Mouse (Mus musculus) lung, postnatal 0 days (tissue): ENCODE data around the gene Arel1.

Source experiments
- CTCF ChIP-seq: IDR thresholded peaks from 2 replicates; pipeline ENCODE4 v1.5.1; 2016; ENCODE audit warnings: antibody characterized with exemption, mild to moderate bottlenecking
- EP300 ChIP-seq: IDR thresholded peaks from 2 replicates; pipeline ENCODE4 v1.6.1; 2016; ENCODE audit warnings: antibody characterized with exemption, mild to moderate bottlenecking, control low read depth

DNA sequence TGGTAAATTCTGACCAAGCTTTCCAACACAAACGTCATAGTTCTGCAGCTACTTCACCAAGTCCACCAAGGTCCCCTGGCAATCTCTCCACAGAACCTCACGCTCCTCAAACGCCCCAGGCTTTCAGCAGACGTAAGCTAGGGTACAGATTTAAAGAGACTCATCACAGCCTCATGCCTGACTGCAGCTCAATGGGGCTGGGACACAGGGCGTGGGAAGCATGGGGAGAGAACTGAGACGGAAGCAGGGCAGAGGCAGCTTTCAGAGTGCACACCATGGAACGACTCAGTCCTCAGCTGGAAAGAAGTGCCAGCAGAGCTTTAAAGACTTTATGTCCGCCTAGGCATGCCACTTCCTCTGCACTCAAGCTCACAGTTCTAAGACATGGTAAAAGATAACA lies 19.2 kb downstream of the Arel1 start:
- TF ChIP-seq CTCF (no peak), EP300 (no peak)
